Mouse (Mus musculus) hindbrain, postnatal 0 days (tissue): ENCODE measurements around the gene Fgfr3. TPM values are rescaled to one million over a fixed set of nuclear protein-coding genes. Genes with fewer than 3 reads are reported as not detected.

ENCODE experiments used
- ATAC-seq: fragments of 200-750 bp; cut with Nextera tagmentation; 2 replicates; pipeline ENCODE4 v1.8.0; 2017; ENCODE audit warnings: mild to moderate bottlenecking, moderate TSS enrichment, moderate library complexity
- DNase-seq: peaks from one replicate; pipeline ENCODE4 v3.0.0-alpha.2; 2015; ENCODE audit warnings: low spot score
- H3K27ac ChIP-seq: fragments of 300-500 bp; sonication (generic); 2 replicates; pipeline ENCODE4 v1.5.1; 2014; ENCODE audit warnings: mild to moderate bottlenecking
- H3K27me3 ChIP-seq: fragments of 300-500 bp; sonication (generic); 2 replicates; pipeline ENCODE4 v1.6.1; 2014; ENCODE audit warnings: low read length, mixed read lengths; ENCODE audit not compliant: insufficient read depth
- H3K36me3 ChIP-seq: fragments of 300-500 bp; sonication (generic); 2 replicates; pipeline ENCODE4 v1.6.1; 2014; ENCODE audit warnings: low read length, mixed read lengths; ENCODE audit not compliant: insufficient read depth
- H3K4me1 ChIP-seq: fragments of 300-500 bp; sonication (generic); 2 replicates; pipeline ENCODE4 v1.6.1; 2014; ENCODE audit warnings: antibody characterized with exemption, low read length, mixed read lengths; ENCODE audit not compliant: insufficient read depth
- H3K4me2 ChIP-seq: fragments of 300-500 bp; sonication (generic); 2 replicates; pipeline ENCODE4 v1.6.1; 2014; ENCODE audit warnings: low read depth, mild to moderate bottlenecking, low read length, moderate library complexity, mixed read lengths
- H3K4me3 ChIP-seq: fragments of 300-500 bp; sonication (generic); 2 replicates; pipeline ENCODE4 v1.5.1; 2014; ENCODE audit warnings: low read length
- H3K9ac ChIP-seq: fragments of 300-500 bp; sonication (generic); replicated peaks from 2 replicates; pipeline ENCODE4 v1.6.1; 2014; ENCODE audit warnings: mild to moderate bottlenecking, low read length, moderate library complexity, mixed read lengths
- H3K9me3 ChIP-seq: fragments of 300-500 bp; sonication (generic); 2 replicates; pipeline ENCODE4 v1.6.1; 2016; ENCODE audit warnings: low read length, mixed read lengths
- CTCF ChIP-seq: IDR thresholded peaks from 2 replicates; pipeline ENCODE4 v1.5.1; 2016; ENCODE audit warnings: antibody characterized with exemption, control low read depth, low read depth
- WGBS: fragments of 180-500 bp; shearing (Covaris S2); extraction: QIAGEN DNeasy Blood & Tissue Kit; methylation state at CpG from one replicate; pipeline ENCODE4 v1.1.7; 2014; 5-methylcytosine and 5-hydroxymethylcytosine counted together
- polyA plus RNA-seq: library from polyadenylated mRNA; unstranded; fragments of >200 nt; fragmentation: Nextera tagmentation; extraction: Ambion mirVana; gene quantifications from 2 replicates; pipeline ENCODE4 v1.2.1, GENCODE M21; 2015
- total RNA-seq: library from RNA; depleted of rRNA; stranded (reverse); fragments of >200 nt; gene quantifications from 2 replicates; pipeline ENCODE4 v1.2.3, GENCODE M21; 2014

Fgfr3 gene
- total and polyA plus RNA-seq, 2 experiments from 2014 or later: 43.5 to 148 TPM

DNA sequence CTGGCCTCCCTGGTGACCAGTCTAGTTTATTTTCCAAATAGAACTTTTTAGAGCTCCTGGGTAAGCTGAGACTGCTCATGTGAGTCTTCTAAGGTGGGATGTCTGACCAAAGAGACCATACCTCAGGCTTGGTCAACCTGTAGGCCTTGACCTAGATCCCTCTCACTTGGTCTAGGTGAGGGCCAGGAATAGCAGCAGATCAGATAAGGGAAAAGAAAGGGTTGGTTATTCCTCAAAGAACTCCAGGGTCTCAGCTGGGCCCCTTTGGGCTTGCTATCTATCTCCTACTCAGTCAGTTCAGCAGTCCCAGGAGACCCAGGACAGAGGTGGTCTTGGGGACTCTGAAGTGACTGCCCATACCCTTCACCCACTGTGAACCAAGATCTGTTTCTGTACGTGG lies 23.9 kb upstream of the Fgfr3 start:
- H3K27me3 ChIP-seq: peaks cover 10% of the 10 kb centered on the region
- peaks cover 17% of the 10 kb centered on the region; the same call in 1 of the 2 replicates for H3K4me1 ChIP-seq
- no peak overlapping the region for H3K4me3 ChIP-seq
- H3K4me2 ChIP-seq: no peak overlapping the region
- no peaks in the 10 kb centered on the region for H3K9me3 ChIP-seq
- H3K36me3 ChIP-seq: no peaks in the 10 kb centered on the region
- ATAC-seq: no peak
- H3K27ac ChIP-seq: peak overlapping the region; percentile 4; the same call in 1 of the 2 replicates
- no peak overlapping the region for H3K9ac ChIP-seq
- WGBS: 24% methylated on average over 1 of the region's 1 CpGs
- no peak for DNase-seq
- no peak for TF ChIP-seq CTCF

GRCm38 (mm10) chr5:33697947-33698512 lies 23.4 kb upstream of the Fgfr3 start:
- ATAC-seq (peak; percentile 45; the same call in 1 of the 2 replicates), DNase-seq (peak; percentile 71)
- TF ChIP-seq CTCF: no peak
- Histone ChIP-seq H3K9ac (no peak overlapping the region), H3K9me3 (no peaks in the 10 kb centered on the region), H3K36me3 (no peaks in the 10 kb centered on the region), H3K4me3 (no peak overlapping the region), H3K4me2 (no peak overlapping the region), H3K4me1 (peaks cover 17% of the 10 kb centered on the region; the same call in 1 of the 2 replicates), H3K27me3 (peaks cover 6% of the 10 kb centered on the region), H3K27ac (peak overlapping the region; percentile 54; the same call in 1 of the 2 replicates)
- WGBS: 10% methylated on average over 13 of the region's 13 CpGs

DNA sequence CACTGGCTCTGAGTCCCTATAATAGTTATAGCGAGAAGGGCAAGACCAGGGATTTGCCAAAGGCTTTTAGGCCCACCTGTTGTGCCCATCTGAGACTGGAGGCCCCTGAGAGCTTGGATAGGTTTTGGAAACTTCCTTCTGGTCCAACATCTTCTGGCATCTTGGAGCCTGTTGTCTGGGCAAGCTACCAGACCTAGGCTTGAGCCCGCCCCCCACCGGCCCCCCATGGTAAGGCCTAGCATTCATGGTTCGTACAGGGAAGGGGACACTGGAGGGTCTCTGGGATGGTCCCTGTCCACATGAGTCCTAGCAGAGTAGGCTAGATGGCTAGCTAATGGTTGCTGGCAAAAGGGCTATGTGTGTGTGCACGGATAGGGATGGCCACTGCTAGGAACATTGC lies 22.8 kb upstream of the Fgfr3 start:
- TF ChIP-seq CTCF: no peak
- Histone ChIP-seq H3K36me3 (no peaks in the 10 kb centered on the region), H3K27me3 (peaks cover 6% of the 10 kb centered on the region), H3K9ac (no peak overlapping the region), H3K4me2 (no peak overlapping the region), H3K9me3 (no peaks in the 10 kb centered on the region), H3K4me3 (no peak overlapping the region), H3K27ac (peak overlapping the region; percentile 54; the same call in 1 of the 2 replicates), H3K4me1 (peaks cover 17% of the 10 kb centered on the region; the same call in 1 of the 2 replicates)
- WGBS: 55% methylated on average over 5 of the region's 5 CpGs
- no peak for ATAC-seq
- no peak for DNase-seq

DNA sequence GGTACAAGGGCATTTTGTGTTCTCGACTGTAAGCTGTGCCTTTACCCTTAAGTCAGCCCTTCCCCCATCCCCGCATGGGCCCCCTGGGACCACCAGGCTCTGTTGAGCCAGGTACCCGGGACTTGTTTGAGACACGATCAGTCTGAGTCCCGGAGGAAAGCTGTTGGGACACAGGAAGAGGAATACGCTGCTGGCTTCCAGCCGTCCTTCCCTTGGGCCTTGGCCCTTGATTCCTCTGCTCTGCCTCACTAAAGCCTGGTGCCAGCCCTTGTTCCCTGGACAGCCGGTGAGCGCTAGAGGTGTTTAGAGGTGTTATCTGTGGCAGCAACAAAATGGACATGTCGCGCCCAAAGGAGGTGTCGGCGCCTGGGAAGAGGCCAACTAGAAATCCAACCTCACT lies 21.5 kb upstream of the Fgfr3 start:
- Histone ChIP-seq H3K27ac (no peak overlapping the region), H3K4me2 (no peak overlapping the region), H3K27me3 (peaks cover 6% of the 10 kb centered on the region), H3K4me1 (peaks cover 21% of the 10 kb centered on the region; the same call in 1 of the 2 replicates), H3K9me3 (no peaks in the 10 kb centered on the region), H3K4me3 (no peak overlapping the region), H3K36me3 (no peaks in the 10 kb centered on the region), H3K9ac (no peak overlapping the region)
- ATAC-seq (no peak), DNase-seq (no peak)
- TF ChIP-seq CTCF: no peak
- WGBS: 45% methylated on average over 13 of the region's 13 CpGs

DNA sequence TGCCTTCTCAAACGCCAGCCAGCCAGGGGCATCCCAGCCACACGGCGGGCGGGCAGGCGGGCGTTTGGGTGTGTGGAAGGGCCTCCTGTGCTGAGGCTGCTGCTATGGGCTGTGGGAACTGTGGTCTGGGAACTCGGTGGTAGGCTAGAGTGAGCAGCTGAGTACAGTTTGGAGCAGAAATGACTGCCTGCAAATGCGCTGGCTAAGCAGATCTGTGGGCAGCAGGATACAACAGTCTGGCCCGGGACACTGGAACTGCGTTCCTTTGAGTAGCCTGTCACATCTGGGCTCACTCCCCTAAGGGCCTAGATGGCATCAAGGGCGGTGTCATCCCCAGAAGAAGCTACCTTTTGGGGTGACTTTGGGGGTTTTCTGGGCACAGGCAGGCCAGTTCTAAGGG lies 19.6 kb upstream of the Fgfr3 start:
- Histone ChIP-seq H3K27ac (no peak overlapping the region), H3K27me3 (no peaks in the 10 kb centered on the region; the same call in 1 of the 2 replicates), H3K36me3 (no peaks in the 10 kb centered on the region), H3K4me3 (no peak overlapping the region), H3K9ac (no peak overlapping the region), H3K4me1 (peaks cover 16% of the 10 kb centered on the region; the same call in 1 of the 2 replicates), H3K9me3 (no peaks in the 10 kb centered on the region), H3K4me2 (no peak overlapping the region)
- no peak for ATAC-seq
- WGBS: 69% methylated on average over 11 of the region's 11 CpGs
- DNase-seq: no peak
- no peak for TF ChIP-seq CTCF

DNA sequence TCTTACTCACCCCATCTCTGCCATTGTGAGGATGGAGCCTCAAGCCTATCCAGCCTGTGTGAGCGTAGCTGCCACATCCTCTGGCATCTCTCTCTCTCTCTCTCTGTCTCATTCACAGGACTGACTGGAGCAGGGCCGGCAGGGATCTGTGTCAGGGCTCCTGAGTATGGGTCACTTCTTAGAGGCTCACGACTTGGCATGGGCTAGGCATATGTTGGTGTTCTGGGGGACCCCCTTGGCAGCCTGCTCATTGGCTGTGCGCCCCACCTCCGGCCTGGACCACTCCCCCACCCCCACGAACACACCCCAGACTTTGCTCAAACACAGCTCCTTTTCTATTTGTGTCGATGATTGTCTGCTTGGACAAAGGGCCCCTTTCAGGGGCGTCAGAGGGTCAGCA lies 17.5 kb upstream of the Fgfr3 start:
- peak; percentile 57 for DNase-seq
- H3K27me3 ChIP-seq: no peaks in the 10 kb centered on the region; the same call in 1 of the 2 replicates
- no peak overlapping the region for H3K9ac ChIP-seq
- H3K4me3 ChIP-seq: no peak overlapping the region
- no peaks in the 10 kb centered on the region for H3K36me3 ChIP-seq
- H3K4me2 ChIP-seq: no peak overlapping the region
- TF ChIP-seq CTCF: no peak
- 19% methylated on average over 8 of the region's 8 CpGs for WGBS
- peak overlapping the region; percentile 69; the same call in 1 of the 2 replicates for H3K27ac ChIP-seq
- 0 out of 2 replicates have a peak, but pooled peaks cover 7% of the 10 kb centered on the region for H3K4me1 ChIP-seq
- ATAC-seq: peak; percentile 41; the same call in 1 of the 2 replicates
- no peaks in the 10 kb centered on the region for H3K9me3 ChIP-seq

DNA sequence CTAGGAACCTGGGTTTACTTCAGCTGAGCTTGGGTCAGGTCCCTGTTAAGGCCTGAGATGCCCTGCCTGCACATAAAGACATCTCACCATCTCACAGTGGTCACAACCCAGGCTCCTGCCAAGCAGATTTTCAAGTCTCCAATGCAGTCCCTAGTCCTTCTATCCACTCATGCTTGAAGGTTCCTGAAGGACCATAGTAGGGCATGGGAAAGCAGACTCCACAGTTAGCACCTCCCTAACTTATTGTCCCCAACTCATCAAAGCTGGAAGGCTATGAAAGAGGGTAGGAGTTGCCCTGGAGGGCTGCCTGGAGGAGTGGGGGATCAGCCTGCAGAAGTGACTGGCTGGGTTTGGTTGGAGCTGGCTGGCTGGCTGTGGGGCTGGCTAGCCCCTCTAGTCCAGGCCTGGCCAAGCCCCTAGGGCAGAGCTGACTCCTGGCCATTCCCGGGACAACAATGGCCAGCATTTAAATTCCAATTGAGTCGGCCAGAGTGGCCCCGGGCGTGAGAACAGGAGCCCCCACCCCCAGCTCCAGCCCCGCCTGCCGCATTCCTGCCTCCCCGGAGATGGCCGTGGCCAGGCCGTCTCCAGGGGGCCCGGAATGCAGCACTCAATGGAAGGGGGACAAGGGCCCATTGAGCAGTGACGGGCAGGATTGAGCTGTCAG lies 16.4 kb upstream of the Fgfr3 start:
- no peak overlapping the region for H3K4me3 ChIP-seq
- H3K36me3 ChIP-seq: no peaks in the 10 kb centered on the region
- H3K27ac ChIP-seq: peak overlapping the region; percentile 73
- no peak overlapping the region for H3K9ac ChIP-seq
- no peaks in the 10 kb centered on the region for H3K9me3 ChIP-seq
- H3K4me2 ChIP-seq: no peak overlapping the region
- 0 out of 2 replicates have a peak, but pooled peaks cover 7% of the 10 kb centered on the region for H3K4me1 ChIP-seq
- DNase-seq: peak; percentile 78
- TF ChIP-seq CTCF: no peak
- no peaks in the 10 kb centered on the region; the same call in 1 of the 2 replicates for H3K27me3 ChIP-seq
- 12% methylated on average over 11 of the region's 11 CpGs for WGBS
- peak; percentile 92 for ATAC-seq
